Mouse (Mus musculus): Measurements from ENCODE around the gene Nt5e. TPM values are rescaled to one million over a fixed set of nuclear protein-coding genes. Genes with fewer than 3 reads are reported as not detected.

Nt5e gene
- total and polyA plus RNA-seq, 3 experiments = 0.08 to 3.1 (median 0.34) TPM

DNA sequence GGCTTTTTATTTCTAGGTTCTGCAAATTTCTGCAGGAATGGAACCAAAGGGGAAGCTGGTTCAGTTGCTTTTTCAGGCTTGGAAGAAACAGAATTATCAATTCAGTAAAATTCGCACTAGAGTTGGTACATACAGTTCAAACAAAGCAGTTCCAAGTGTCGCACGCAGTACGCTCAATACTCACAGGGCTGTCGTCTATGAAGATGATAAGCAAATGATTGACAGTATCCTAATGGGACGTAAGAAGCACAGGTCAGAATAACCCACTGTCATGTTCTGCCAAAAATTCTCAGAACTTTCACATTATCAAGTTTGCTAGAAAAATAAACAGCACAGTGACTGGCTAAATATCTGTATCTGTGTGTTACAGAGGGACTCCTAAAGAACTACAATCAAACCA, 77.5 kb downstream of the Nt5e start:
- no peak overlapping the region for H3K9ac ChIP-seq (ENCODE audit: insufficient read depth, low read depth)
- no peaks in the 10 kb centered on the region for H3K27me3 ChIP-seq (replicated peaks)
- no peak for DNase-seq (ENCODE audit: extremely low read depth)
- in situ Hi-C loops (cut with MboI; ENCODE audit: low pct_ligation_motif_present, low pct_unique_long_range_greater_than_20kb, low sequenced_read_pairs) = no loop called here
- H3K4me3 ChIP-seq (replicated peaks in 1 of 3; ENCODE audit: low read depth in 2 of 3, low read length in 2 of 3, poor library complexity in 1 of 3) = no peak overlapping the region
- no peak overlapping the region for H3K4me2 ChIP-seq (ENCODE audit: insufficient read depth, low read depth, poor library complexity, severe bottlenecking)
- dilution Hi-C loops (cut with MboI; ENCODE audit: extremely low pct_ligation_motif_present, extremely low pct_unique_long_range_greater_than_20kb, low sequenced_read_pairs) = no loop called here
- peaks cover 8 to 44% of the 10 kb centered on the region in 2 experiments for H3K36me3 ChIP-seq (replicated peaks in 1 of 2; ENCODE audit: control insufficient read depth in 1 of 2, insufficient read depth in 1 of 2, low read length in 1 of 2)
- TF ChIP-seq RCOR1 (conservative IDR thresholded peaks at IDR 0.05; ENCODE audit: low read depth, low read length) (no peak), MAX (IDR thresholded peaks at IDR 0.05; ENCODE audit: low read length) (no peak), ZKSCAN1 (IDR thresholded peaks at IDR 0.05; ENCODE audit: borderline replicate concordance, low read depth, low read length) (no peak), E2F4 (IDR thresholded peaks at IDR 0.05; ENCODE audit: insufficient replicate concordance, low read depth, low read length) (no peak), ZMIZ1 (IDR thresholded peaks at IDR 0.05; ENCODE audit: low read depth, low read length) (no peak), JUND (conservative IDR thresholded peaks at IDR 0.05; ENCODE audit: low read depth, low read length) (no peak)
- no peaks in the 10 kb centered on the region for H3K9me3 ChIP-seq (replicated peaks; ENCODE audit: low read length)
- H3K27ac ChIP-seq (ENCODE audit: insufficient read depth, low read depth) = no peak overlapping the region
- H3K79me2 ChIP-seq (replicated peaks; ENCODE audit: control insufficient read depth, extremely low read depth, insufficient read depth, poor library complexity, severe bottlenecking) = no peaks in the 10 kb centered on the region
- peaks cover 0 to 8% of the 10 kb centered on the region in 2 experiments; a peak in 1 of 4 replicates for H3K4me1 ChIP-seq (ENCODE audit: control insufficient read depth in 1 of 2, insufficient read depth in 2 of 2)

DNA sequence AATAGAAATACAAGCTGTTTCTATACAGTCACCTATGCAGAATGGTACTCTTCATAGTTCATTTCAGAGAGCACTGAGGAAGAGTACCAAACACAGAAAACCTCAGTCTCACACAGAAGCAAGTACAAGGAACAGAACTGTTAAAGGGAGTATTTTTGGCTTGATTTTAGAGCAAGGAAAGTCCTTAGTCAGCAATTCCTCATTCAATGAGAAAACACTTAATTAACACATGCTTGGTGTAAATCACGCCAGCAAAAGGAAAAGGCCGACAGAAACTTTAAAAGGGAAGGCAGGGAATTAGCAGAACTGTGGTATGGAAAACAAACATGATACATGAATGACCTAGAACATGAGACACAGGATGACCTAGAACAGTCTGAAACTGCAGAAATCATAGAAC, 83.0 kb downstream of the Nt5e start:
- no peak for DNase-seq (ENCODE audit: extremely low read depth)
- TF ChIP-seq MYC (IDR thresholded peaks at IDR 0.05; ENCODE audit: low read depth, low read length) (no peak), MAFK (IDR thresholded peaks at IDR 0.05; ENCODE audit: insufficient replicate concordance, low read length) (peak; percentile 83)
- no peak overlapping the region for H3K4me2 ChIP-seq (ENCODE audit: insufficient read depth, low read depth, poor library complexity, severe bottlenecking)

DNA sequence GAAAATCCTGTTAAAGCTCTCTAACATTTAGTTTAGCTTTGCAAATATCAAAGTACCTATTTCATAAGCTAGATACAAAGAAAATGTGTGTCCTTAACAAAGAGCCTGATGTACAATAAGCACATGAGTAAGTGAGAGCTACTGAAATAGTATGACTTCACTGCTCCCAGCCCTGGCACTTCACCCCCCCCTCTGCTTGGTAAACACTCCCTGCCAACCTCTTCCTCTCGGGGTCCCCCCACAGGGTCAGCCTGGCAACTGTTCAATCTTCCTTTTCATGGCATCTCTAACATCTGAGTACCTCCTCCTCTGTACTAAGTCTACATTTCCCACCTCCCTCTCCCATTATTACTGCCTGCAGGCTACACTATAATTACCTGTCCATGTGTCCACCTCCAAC, 89.8 kb downstream of the Nt5e start:
- in situ Hi-C loops (cut with MboI; ENCODE audit: low pct_ligation_motif_present, low pct_unique_long_range_greater_than_20kb, low sequenced_read_pairs) (no loop called here), dilution Hi-C loops (cut with MboI; ENCODE audit: extremely low pct_ligation_motif_present, extremely low pct_unique_long_range_greater_than_20kb, low sequenced_read_pairs) (no loop called here)
- Histone ChIP-seq H3K4me2 (ENCODE audit: insufficient read depth, low read depth, poor library complexity, severe bottlenecking) (no peak overlapping the region), H3K4me1 (ENCODE audit: control insufficient read depth in 1 of 2, insufficient read depth in 2 of 2) (no peaks in the 10 kb centered on the region), H3K27me3 (replicated peaks) (no peaks in the 10 kb centered on the region), H3K9me3 (replicated peaks; ENCODE audit: low read length) (no peaks in the 10 kb centered on the region), H3K27ac (ENCODE audit: insufficient read depth, low read depth) (no peak overlapping the region), H3K36me3 (replicated peaks in 1 of 2; ENCODE audit: control insufficient read depth in 1 of 2, insufficient read depth in 1 of 2, low read length in 1 of 2) (peaks cover 8 to 41% of the 10 kb centered on the region in 2 experiments), H3K9ac (ENCODE audit: insufficient read depth, low read depth) (no peak overlapping the region), H3K4me3 (replicated peaks in 1 of 3; ENCODE audit: low read depth in 2 of 3, low read length in 2 of 3, poor library complexity in 1 of 3) (no peak overlapping the region), H3K79me2 (replicated peaks; ENCODE audit: control insufficient read depth, extremely low read depth, insufficient read depth, poor library complexity, severe bottlenecking) (no peaks in the 10 kb centered on the region)
- DNase-seq (ENCODE audit: extremely low read depth) = no peak
- TF ChIP-seq USF1 (IDR thresholded peaks at IDR 0.05; ENCODE audit: low read depth, low read length) (no peak), NRF1 (IDR thresholded peaks at IDR 0.05; ENCODE audit: low read depth, low read length) (no peak), TCF12 (IDR thresholded peaks at IDR 0.05; ENCODE audit: low read depth, low read length) (no peak), MAZ (IDR thresholded peaks at IDR 0.05; ENCODE audit: low read depth, low read length) (no peak), ZNF384 (IDR thresholded peaks at IDR 0.05; ENCODE audit: low read depth, low read length) (no peak), NELFE (IDR thresholded peaks at IDR 0.05; ENCODE audit: low read depth, low read length) (no peak), CHD2 (IDR thresholded peaks at IDR 0.05; ENCODE audit: low read length) (no peak), BHLHE40 (IDR thresholded peaks at IDR 0.05; ENCODE audit: low read depth, low read length) (no peak), SMC3 (IDR thresholded peaks at IDR 0.05; ENCODE audit: low read depth, low read length) (no peak)

More for the DNA sequence above, 83.0 kb downstream of the Nt5e start:
- Histone ChIP-seq H3K9me3 (replicated peaks; ENCODE audit: low read length) (no peaks in the 10 kb centered on the region), H3K4me3 (replicated peaks in 1 of 3; ENCODE audit: low read depth in 2 of 3, low read length in 2 of 3, poor library complexity in 1 of 3) (no peak overlapping the region), H3K9ac (ENCODE audit: insufficient read depth, low read depth) (no peak overlapping the region), H3K27me3 (replicated peaks) (no peaks in the 10 kb centered on the region), H3K27ac (ENCODE audit: insufficient read depth, low read depth) (no peak overlapping the region), H3K4me1 (ENCODE audit: control insufficient read depth in 1 of 2, insufficient read depth in 2 of 2) (no peaks in the 10 kb centered on the region), H3K79me2 (replicated peaks; ENCODE audit: control insufficient read depth, extremely low read depth, insufficient read depth, poor library complexity, severe bottlenecking) (no peaks in the 10 kb centered on the region), H3K36me3 (replicated peaks in 1 of 2; ENCODE audit: control insufficient read depth in 1 of 2, insufficient read depth in 1 of 2, low read length in 1 of 2) (peaks cover 4 to 33% of the 10 kb centered on the region in 2 experiments)
- in situ Hi-C loops (cut with MboI; ENCODE audit: low pct_ligation_motif_present, low pct_unique_long_range_greater_than_20kb, low sequenced_read_pairs) = no loop called here
- dilution Hi-C loops (cut with MboI; ENCODE audit: extremely low pct_ligation_motif_present, extremely low pct_unique_long_range_greater_than_20kb, low sequenced_read_pairs) = no loop called here
